Mouse (Mus musculus): ENCODE measurements at regions not wholly inside any gene's neighbourhood (a gene's known extent, or its start where the extent isn't known, plus 50 kb on each side); places are given as distances from the start of the nearest gene placed in this dataset.

GRCm38 (mm10) chr10:17212551-17213309, 510.3 kb upstream of the Cited2 start:
- 34% methylated on average over 11 of the region's 12 CpGs for WGBS
- TF ChIP-seq CTCF (IDR thresholded peaks at IDR 0.05; ENCODE audit: control insufficient read depth, insufficient read depth, low read length) (no peak), POLR2A (IDR thresholded peaks at IDR 0.05; ENCODE audit: borderline replicate concordance, control insufficient read depth, low read depth, low read length) (no peak)
- no peak overlapping the region for H3K4me3 ChIP-seq (replicated peaks; ENCODE audit: control insufficient read depth, low read depth, low read length)
- no peak overlapping the region for H3K27ac ChIP-seq (ENCODE audit: control insufficient read depth, insufficient read depth, low read depth, low read length, poor library complexity)
- no peaks in the 10 kb centered on the region; the same call in 1 of the 2 replicates for H3K4me1 ChIP-seq (ENCODE audit: control insufficient read depth, insufficient read depth, low read length)

- no peak for TF ChIP-seq CTCF (IDR thresholded peaks at IDR 0.05; ENCODE audit: control insufficient read depth, insufficient read depth, low read length)
- no peak for TF ChIP-seq POLR2A (IDR thresholded peaks at IDR 0.05; ENCODE audit: borderline replicate concordance, control insufficient read depth, low read depth, low read length)
- no peak overlapping the region for H3K4me3 ChIP-seq (replicated peaks; ENCODE audit: control insufficient read depth, low read depth, low read length)
- WGBS: 40% methylated on average over 7 of the region's 7 CpGs
- H3K27ac ChIP-seq (ENCODE audit: control insufficient read depth, insufficient read depth, low read depth, low read length, poor library complexity): 0 out of 2 replicates have a peak overlapping the region, but pooled peaks have one; percentile 43
- no peaks in the 10 kb centered on the region; the same call in 1 of the 2 replicates for H3K4me1 ChIP-seq (ENCODE audit: control insufficient read depth, insufficient read depth, low read length)
Measured at GRCm38 (mm10) chr10:17213310-17214064, 509.5 kb upstream of the Cited2 start.

GRCm38 (mm10) chr10:17214065-17214440, 509.0 kb upstream of the Cited2 start:
- no peak for TF ChIP-seq CTCF (IDR thresholded peaks at IDR 0.05; ENCODE audit: control insufficient read depth, insufficient read depth, low read length)
- TF ChIP-seq POLR2A (IDR thresholded peaks at IDR 0.05; ENCODE audit: borderline replicate concordance, control insufficient read depth, low read depth, low read length): no peak
- no peaks in the 10 kb centered on the region; the same call in 1 of the 2 replicates for H3K4me1 ChIP-seq (ENCODE audit: control insufficient read depth, insufficient read depth, low read length)
- no peak overlapping the region for H3K27ac ChIP-seq (ENCODE audit: control insufficient read depth, insufficient read depth, low read depth, low read length, poor library complexity)
- no peak overlapping the region for H3K4me3 ChIP-seq (replicated peaks; ENCODE audit: control insufficient read depth, low read depth, low read length)
- WGBS: 46% methylated on average over 2 of the region's 2 CpGs

- 31% methylated on average over 3 of the region's 3 CpGs for WGBS
- TF ChIP-seq POLR2A (IDR thresholded peaks at IDR 0.05; ENCODE audit: borderline replicate concordance, control insufficient read depth, low read depth, low read length): no peak
- no peaks in the 10 kb centered on the region; the same call in 1 of the 2 replicates for H3K4me1 ChIP-seq (ENCODE audit: control insufficient read depth, insufficient read depth, low read length)
Measured at GRCm38 (mm10) chr10:17215029-17215428, 508.0 kb upstream of the Cited2 start.

GRCm38 (mm10) chr10:17221495-17221894, 501.5 kb upstream of the Cited2 start:
- H3K4me3 ChIP-seq (replicated peaks; ENCODE audit: control insufficient read depth, low read depth, low read length): no peak overlapping the region

More at GRCm38 (mm10) chr10:17215029-17215428, 508.0 kb upstream of the Cited2 start:
- Histone ChIP-seq H3K4me3 (replicated peaks; ENCODE audit: control insufficient read depth, low read depth, low read length) (no peak overlapping the region), H3K27ac (ENCODE audit: control insufficient read depth, insufficient read depth, low read depth, low read length, poor library complexity) (no peak overlapping the region)

GRCm38 (mm10) chr10:17225727-17226126, 497.3 kb upstream of the Cited2 start:
- no peak for TF ChIP-seq CTCF (IDR thresholded peaks at IDR 0.05; ENCODE audit: control insufficient read depth, insufficient read depth, low read length)
- no peak for TF ChIP-seq POLR2A (IDR thresholded peaks at IDR 0.05; ENCODE audit: borderline replicate concordance, control insufficient read depth, low read depth, low read length)
- no peak overlapping the region for H3K27ac ChIP-seq (ENCODE audit: control insufficient read depth, insufficient read depth, low read depth, low read length, poor library complexity)
- no peak overlapping the region for H3K4me3 ChIP-seq (replicated peaks; ENCODE audit: control insufficient read depth, low read depth, low read length)

More at GRCm38 (mm10) chr10:17221495-17221894, 501.5 kb upstream of the Cited2 start:
- no peaks in the 10 kb centered on the region; the same call in 1 of the 2 replicates for H3K4me1 ChIP-seq (ENCODE audit: control insufficient read depth, insufficient read depth, low read length)
- WGBS: 28% methylated on average over 2 of the region's 2 CpGs
- TF ChIP-seq POLR2A (IDR thresholded peaks at IDR 0.05; ENCODE audit: borderline replicate concordance, control insufficient read depth, low read depth, low read length) (no peak), CTCF (IDR thresholded peaks at IDR 0.05; ENCODE audit: control insufficient read depth, insufficient read depth, low read length) (no peak)
- no peak overlapping the region for H3K27ac ChIP-seq (ENCODE audit: control insufficient read depth, insufficient read depth, low read depth, low read length, poor library complexity)

GRCm38 (mm10) chr10:17230040-17230818, 492.8 kb upstream of the Cited2 start:
- TF ChIP-seq POLR2A (IDR thresholded peaks at IDR 0.05; ENCODE audit: borderline replicate concordance, control insufficient read depth, low read depth, low read length) (no peak), CTCF (IDR thresholded peaks at IDR 0.05; ENCODE audit: control insufficient read depth, insufficient read depth, low read length) (no peak)
- Histone ChIP-seq H3K4me1 (ENCODE audit: control insufficient read depth, insufficient read depth, low read length) (no peaks in the 10 kb centered on the region; the same call in 1 of the 2 replicates), H3K27ac (ENCODE audit: control insufficient read depth, insufficient read depth, low read depth, low read length, poor library complexity) (no peak overlapping the region), H3K4me3 (replicated peaks; ENCODE audit: control insufficient read depth, low read depth, low read length) (no peak overlapping the region)
- WGBS: 82% methylated on average over 16 of the region's 16 CpGs

More at GRCm38 (mm10) chr10:17225727-17226126, 497.3 kb upstream of the Cited2 start:
- WGBS: 79% methylated on average over 1 of the region's 1 CpGs
- no peaks in the 10 kb centered on the region; the same call in 1 of the 2 replicates for H3K4me1 ChIP-seq (ENCODE audit: control insufficient read depth, insufficient read depth, low read length)

Measured in bone marrow, adult 2 months (tissue).